Mouse (Mus musculus) stomach, postnatal 0 days (tissue): ENCODE data around the gene Ndufa9.

ENCODE experiments used
- CTCF ChIP-seq: IDR thresholded peaks from 2 replicates; pipeline ENCODE4 v1.5.1; 2016; ENCODE audit warnings: antibody characterized with exemption, low read depth, mild to moderate bottlenecking, moderate library complexity
- EP300 ChIP-seq: optimal IDR thresholded peaks from 2 replicates; pipeline ENCODE3; 2016; ENCODE audit warnings: antibody characterized with exemption

- no peak for TF ChIP-seq EP300
- TF ChIP-seq CTCF = no peak
These were observed 3.9 kb upstream of the Ndufa9 start, which contains the start of gene Akap3 for GRCm38 (mm10) chr6:126852881-126853280.
